ENCODE assay signal across 8 mouse cellular contexts in genomic region chr4:140037784-140038387, GRCm38 (mm10).
A peak's percentile ranks its signal among the peaks of the same experiment; 100 is the strongest.
DNase-seq lines count a peak whose midpoint lies in the region; ATAC-seq lines count a peak whose summit lies in the region.

No protein-coding gene starts in this region.

- no peaks in the 10 kb centered on the region for H3K9me3 ChIP-seq in hindbrain, embryonic 15.5 days

- no peak overlapping the region for H3K27ac ChIP-seq in hindbrain, embryonic 15.5 days (replicated peaks)

- peaks cover 27% of the 10 kb centered on the region for H3K4me1 ChIP-seq in hindbrain, embryonic 15.5 days (replicated peaks)

- intact Hi-C loops in left cerebral cortex, postnatal 36 days (cut with DNase I) = loop anchor here (2.0 to 10.0 kb wide), 3 partner anchors 31 to 209 kb away; partner anchors contain the start of gene Igsf21

- DNase-seq in urinary bladder, adult 18-20 months (ENCODE audit: low spot score in 2 of 2) = peak; percentile 6 to 34
- no peak for DNase-seq in urinary bladder, postnatal 10 days (ENCODE audit: low spot score)
- DNase-seq in left cerebral cortex, postnatal 36 days (ENCODE audit: low spot score in 2 of 2) = peak; percentile 63 to 64
- peak; percentile 27 for DNase-seq in ovary, postnatal 10 days (ENCODE audit: low spot score)
- DNase-seq in MN1 (ENCODE audit: low spot score) = no peak
- DNase-seq in T-cell, adult 2 months (ENCODE audit: low spot score) = no peak

- H3K4me2 ChIP-seq in hindbrain, embryonic 15.5 days = no peak overlapping the region

- H3K36me3 ChIP-seq in hindbrain, embryonic 15.5 days = no peaks in the 10 kb centered on the region

- peaks cover 5% of the 10 kb centered on the region; the same call in 1 of the 2 replicates for H3K27me3 ChIP-seq in hindbrain, embryonic 15.5 days

- no peak overlapping the region for H3K4me3 ChIP-seq in hindbrain, embryonic 15.5 days

- ATAC-seq in frontal cortex, adult (ENCODE audit: low TSS enrichment) = peak; percentile 45; the same call in 1 of the 2 replicates
- ATAC-seq in hindbrain, embryonic 15.5 days (ENCODE audit: low FRiP score, low read depth) = peak; percentile 35; the same call in 1 of the 2 replicates

- WGBS in hindbrain, embryonic 15.5 days = 4% methylated on average over 13 of the region's 13 CpGs

- H3K9ac ChIP-seq in hindbrain, embryonic 15.5 days = no peak overlapping the region

Comparison
In these comparisons a context has a peak if more than half of its experiments do, and no peak if none do; other contexts are left out.
1. DNase-seq: peak in urinary bladder, adult 18-20 months (2 of 2), left cerebral cortex, postnatal 36 days (2 of 2) and ovary, postnatal 10 days (single experiment); none in urinary bladder, postnatal 10 days (single experiment), MN1 (single experiment) and T-cell, adult 2 months (single experiment).